Mouse (Mus musculus) hindbrain, embryonic 13.5 days (tissue): ENCODE measurements around the gene Dclk3. TPM values are rescaled to one million over a fixed set of nuclear protein-coding genes. Genes with fewer than 3 reads are reported as not detected.

ENCODE experiments used
- ATAC-seq: fragments of 200-750 bp; cut with Nextera tagmentation; 2 replicates; pipeline ENCODE4 v1.8.0; 2017; ENCODE audit warnings: moderate TSS enrichment; ENCODE audit not compliant: low FRiP score
- H3K27ac ChIP-seq: fragments of 300-500 bp; sonication (generic); 2 replicates; pipeline ENCODE4 v1.5.1; 2015; ENCODE audit warnings: inconsistent platforms, mild to moderate bottlenecking, moderate library complexity
- H3K27me3 ChIP-seq: fragments of 300-500 bp; sonication (generic); 2 replicates; pipeline ENCODE4 v1.6.1; 2015; ENCODE audit warnings: mild to moderate bottlenecking, inconsistent platforms
- H3K36me3 ChIP-seq: fragments of 300-500 bp; sonication (generic); 2 replicates; pipeline ENCODE4 v1.6.1; 2015; ENCODE audit warnings: mild to moderate bottlenecking, inconsistent platforms
- H3K4me1 ChIP-seq: fragments of 300-500 bp; sonication (generic); replicated peaks from 2 replicates; pipeline ENCODE4 v1.6.1; 2015; ENCODE audit warnings: inconsistent platforms
- H3K4me2 ChIP-seq: fragments of 300-500 bp; sonication (generic); 2 replicates; pipeline ENCODE4 v1.6.1; 2015; ENCODE audit warnings: inconsistent platforms, mild to moderate bottlenecking, moderate library complexity
- H3K4me3 ChIP-seq: fragments of 300-500 bp; sonication (generic); 2 replicates; pipeline ENCODE4 v1.5.1; 2015; ENCODE audit warnings: mild to moderate bottlenecking, inconsistent platforms
- H3K9ac ChIP-seq: fragments of 300-500 bp; sonication (generic); 2 replicates; pipeline ENCODE4 v1.6.1; 2015; ENCODE audit warnings: mild to moderate bottlenecking, inconsistent platforms
- H3K9me3 ChIP-seq: fragments of 300-500 bp; sonication (generic); 2 replicates; pipeline ENCODE4 v1.6.1; 2016; ENCODE audit warnings: inconsistent platforms
- WGBS: fragments of 180-500 bp; shearing (Covaris S2); methylation state at CpG from one replicate; pipeline ENCODE4 v1.1.7; 2015; 5-methylcytosine and 5-hydroxymethylcytosine counted together
- polyA plus RNA-seq: library from polyadenylated mRNA; unstranded; fragments of >200 nt; fragmentation: Nextera tagmentation; extraction: Ambion mirVana; gene quantifications from 2 replicates; pipeline ENCODE4 v1.2.1, GENCODE M21; 2015

Dclk3 gene
- polyA plus RNA-seq, 1 experiment from 2014 or later: 4.9 TPM

DNA sequence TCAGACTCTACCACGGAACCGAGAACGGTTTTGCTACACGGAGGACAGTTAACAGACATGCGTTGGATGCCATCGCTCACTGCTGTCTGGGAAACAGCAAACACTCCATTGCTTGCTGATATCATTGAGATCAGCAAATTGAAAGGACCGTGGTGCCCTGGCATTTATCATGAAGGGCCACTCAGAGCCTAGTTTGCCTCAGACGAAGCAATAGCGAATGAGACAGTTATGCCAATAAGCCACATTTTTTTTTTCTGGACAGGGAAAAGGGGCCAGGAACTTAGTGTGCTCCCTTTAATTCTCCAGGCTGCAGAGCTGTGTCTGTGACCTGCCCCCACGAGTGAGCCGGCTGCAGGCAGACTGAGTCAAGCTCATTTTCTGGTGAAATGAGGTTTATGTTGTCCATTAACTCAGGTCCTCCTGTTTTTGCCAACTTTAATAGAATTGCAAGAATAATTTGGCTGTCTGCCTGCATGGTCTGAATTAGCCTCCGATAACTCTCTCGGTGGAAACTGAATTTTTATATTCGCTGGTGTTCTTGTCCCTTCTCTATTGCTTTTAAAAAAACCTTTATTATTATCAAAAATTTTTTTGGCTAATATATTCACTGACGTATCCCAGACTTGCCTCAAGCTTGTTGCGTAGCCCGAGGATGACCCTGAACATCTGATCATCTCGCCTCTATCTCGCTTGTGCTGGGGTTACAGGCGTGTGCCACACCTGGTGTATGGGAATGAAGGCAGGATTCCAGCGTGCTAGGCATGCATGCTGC is 35.0 kb downstream of the Dclk3 start:
- H3K4me1 ChIP-seq: peaks cover 37% of the 10 kb centered on the region
- H3K36me3 ChIP-seq: no peaks in the 10 kb centered on the region
- 52% methylated on average over 21 of the region's 21 CpGs for WGBS
- ATAC-seq: no peak
- H3K27me3 ChIP-seq: no peaks in the 10 kb centered on the region
- no peaks in the 10 kb centered on the region for H3K9me3 ChIP-seq
- peak overlapping the region; percentile 55 for H3K27ac ChIP-seq
- no peak overlapping the region for H3K9ac ChIP-seq
- no peak overlapping the region for H3K4me2 ChIP-seq
- no peak overlapping the region for H3K4me3 ChIP-seq

DNA sequence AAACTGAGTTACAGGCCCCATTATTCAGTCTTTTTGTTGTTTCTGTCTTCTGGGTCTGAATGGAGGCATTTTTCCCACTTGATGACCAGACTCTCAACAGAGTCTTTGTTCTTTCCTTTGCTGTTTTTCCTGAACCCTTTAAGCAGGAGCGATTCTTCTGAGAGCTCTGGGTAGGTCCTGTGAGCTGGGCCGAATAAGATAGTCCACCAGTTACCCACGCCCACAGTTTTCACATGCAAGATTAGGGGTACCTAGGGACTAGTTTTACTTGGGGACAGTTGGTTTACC is 35.5 kb downstream of the Dclk3 start:
- no peak for ATAC-seq
- Histone ChIP-seq H3K4me1 (peaks cover 37% of the 10 kb centered on the region), H3K4me3 (no peak overlapping the region), H3K9ac (no peak overlapping the region), H3K4me2 (no peak overlapping the region), H3K36me3 (no peaks in the 10 kb centered on the region), H3K27me3 (no peaks in the 10 kb centered on the region), H3K27ac (peak overlapping the region; percentile 55), H3K9me3 (no peaks in the 10 kb centered on the region)
- WGBS: 28% methylated on average over 3 of the region's 3 CpGs

DNA sequence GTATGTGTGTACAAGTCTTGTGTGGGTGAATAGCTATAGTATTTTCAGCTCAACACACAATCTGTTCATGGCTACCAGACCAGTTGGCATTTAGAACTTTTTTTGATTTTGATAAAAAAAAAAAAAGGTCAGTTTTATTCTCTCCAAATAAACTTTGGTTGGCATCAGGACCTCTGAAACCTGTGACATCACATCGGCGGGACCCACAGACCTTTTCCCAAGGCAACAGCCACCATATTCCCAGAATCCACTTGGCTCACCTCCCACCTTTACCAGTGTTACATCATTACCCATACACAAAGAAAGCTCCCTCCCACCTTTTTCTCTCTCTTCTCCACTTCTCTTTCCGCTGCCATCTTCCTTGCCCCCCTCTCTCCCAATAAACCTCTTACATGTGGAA is 36.4 kb downstream of the Dclk3 start:
- H3K27ac ChIP-seq: no peak overlapping the region
- no peaks in the 10 kb centered on the region for H3K27me3 ChIP-seq
- H3K9ac ChIP-seq: no peak overlapping the region
- no peak for ATAC-seq
- H3K4me1 ChIP-seq: peaks cover 37% of the 10 kb centered on the region
- H3K4me3 ChIP-seq: no peak overlapping the region
- H3K36me3 ChIP-seq: no peaks in the 10 kb centered on the region
- no peak overlapping the region for H3K4me2 ChIP-seq
- H3K9me3 ChIP-seq: no peaks in the 10 kb centered on the region
- 93% methylated on average over 3 of the region's 3 CpGs for whole genome bisulfite sequencing

DNA sequence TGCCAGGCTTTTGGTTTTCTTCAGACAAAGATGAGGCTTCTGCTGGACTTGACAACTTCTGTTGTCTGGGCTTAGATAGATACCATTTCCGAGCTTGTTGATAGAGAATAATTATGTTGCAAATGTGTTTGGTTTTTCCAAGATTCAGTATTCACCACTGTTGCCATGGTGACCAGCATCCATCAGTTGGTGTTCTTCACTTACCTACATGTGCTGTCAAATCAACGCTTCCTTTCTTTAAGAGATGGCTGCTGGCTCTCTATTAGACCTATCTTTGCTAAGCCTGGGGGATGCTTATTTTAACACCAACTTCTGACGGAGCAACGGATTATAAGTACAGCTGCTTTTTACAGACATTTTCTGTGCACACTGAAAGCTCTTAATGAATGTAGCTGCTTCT is 37.1 kb downstream of the Dclk3 start:
- no peak overlapping the region for H3K4me3 ChIP-seq

DNA sequence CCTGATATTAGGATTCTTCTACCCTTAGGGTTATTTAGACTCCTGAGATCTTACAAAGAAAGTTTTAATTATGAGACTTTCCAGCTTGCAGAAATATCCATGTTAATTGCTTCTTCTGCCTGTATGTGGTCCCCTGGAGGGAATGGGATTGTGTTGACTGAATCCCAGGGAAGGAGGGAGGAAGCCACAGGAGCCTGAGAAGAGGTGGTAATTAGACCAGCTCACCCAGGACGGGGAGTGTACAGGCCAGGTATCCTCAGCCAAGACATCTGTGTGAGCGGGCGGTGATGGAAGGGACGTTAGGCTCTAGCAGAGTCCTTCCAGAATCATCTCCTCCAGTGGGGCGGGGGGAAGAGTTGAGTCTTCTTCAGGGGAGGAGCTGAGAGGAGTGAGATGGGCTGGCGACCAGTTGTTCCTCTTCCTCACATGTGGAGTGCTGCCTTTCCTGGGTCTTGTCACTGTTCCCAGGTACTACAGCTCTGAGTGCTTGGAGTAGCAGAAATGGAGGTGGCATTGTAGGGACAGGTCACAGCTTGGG is 37.7 kb downstream of the Dclk3 start:
- Histone ChIP-seq H3K9me3 (no peaks in the 10 kb centered on the region), H3K4me2 (no peak overlapping the region), H3K27me3 (no peaks in the 10 kb centered on the region), H3K4me3 (no peak overlapping the region), H3K9ac (no peak overlapping the region), H3K4me1 (peaks cover 37% of the 10 kb centered on the region), H3K36me3 (no peaks in the 10 kb centered on the region), H3K27ac (no peak overlapping the region)
- 91% methylated on average over 6 of the region's 6 CpGs for WGBS
- no peak for ATAC-seq

More for the DNA sequence above, 37.1 kb downstream of the Dclk3 start:
- H3K36me3 ChIP-seq: no peaks in the 10 kb centered on the region
- peaks cover 37% of the 10 kb centered on the region for H3K4me1 ChIP-seq
- no peaks in the 10 kb centered on the region for H3K27me3 ChIP-seq
- ATAC-seq: no peak
- H3K9me3 ChIP-seq: no peaks in the 10 kb centered on the region
- 59% methylated on average over 4 of the region's 4 CpGs for WGBS
- no peak overlapping the region for H3K27ac ChIP-seq
- no peak overlapping the region for H3K4me2 ChIP-seq
- H3K9ac ChIP-seq: no peak overlapping the region

DNA sequence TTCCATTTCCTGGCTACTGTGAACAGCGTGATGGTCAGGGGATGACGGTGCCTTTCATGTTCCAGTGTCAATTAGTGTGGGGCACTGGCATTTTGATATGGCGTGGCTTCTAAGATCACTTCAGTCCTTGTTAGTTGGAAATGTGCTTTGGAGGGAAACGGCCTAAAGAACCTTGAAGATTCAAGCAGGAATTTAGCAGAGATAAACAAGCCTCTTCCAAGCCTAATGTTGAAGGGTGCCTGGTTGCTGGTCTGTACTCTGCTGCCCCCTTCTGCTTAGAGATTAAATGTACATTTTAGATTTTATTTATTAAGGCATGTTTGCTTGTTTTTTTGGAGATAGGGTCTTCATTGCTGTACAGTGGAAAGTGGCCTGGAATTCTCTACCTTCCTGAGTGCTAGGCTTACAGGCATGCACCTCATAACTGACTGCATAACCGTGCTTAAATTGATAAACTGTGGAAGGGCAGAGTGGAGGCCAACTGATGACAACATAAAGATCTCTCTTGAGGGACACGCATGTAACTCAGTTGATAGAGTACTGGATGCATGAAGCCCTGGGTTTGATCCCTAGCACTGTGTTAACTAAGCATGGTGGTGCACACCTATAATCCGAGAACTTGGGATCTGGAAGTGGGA is 40.1 kb downstream of the Dclk3 start:
- 68% methylated on average over 7 of the region's 7 CpGs for WGBS

DNA sequence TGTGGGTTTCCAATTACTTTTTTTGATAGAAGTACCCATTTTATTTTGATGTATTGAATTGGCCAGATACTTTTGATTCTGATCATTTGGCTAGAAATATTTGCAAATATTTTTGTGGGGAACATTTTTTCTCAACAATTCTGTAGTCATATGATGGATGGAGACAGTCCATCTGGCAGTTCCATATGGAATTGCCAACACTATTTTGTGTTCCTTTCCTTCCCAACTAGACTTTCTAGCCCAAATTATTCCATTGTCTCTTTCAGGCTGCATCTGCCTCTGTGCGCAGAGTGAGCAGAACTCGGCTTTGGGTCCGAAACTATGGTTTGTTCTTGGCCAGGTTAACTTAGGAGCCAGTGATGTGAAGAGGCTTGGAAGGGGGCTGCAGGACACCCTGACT is 42.1 kb downstream of the Dclk3 start:
- 86% methylated on average over 3 of the region's 3 CpGs for WGBS
- Histone ChIP-seq H3K9me3 (0 out of 2 replicates have a peak, but pooled peaks cover 2% of the 10 kb centered on the region), H3K36me3 (no peaks in the 10 kb centered on the region; the same call in 1 of the 2 replicates), H3K4me2 (no peak overlapping the region), H3K27me3 (no peaks in the 10 kb centered on the region), H3K27ac (no peak overlapping the region), H3K4me1 (peaks cover 18% of the 10 kb centered on the region), H3K4me3 (no peak overlapping the region), H3K9ac (no peak overlapping the region)
- no peak for ATAC-seq

More for the DNA sequence above, 40.1 kb downstream of the Dclk3 start:
- Histone ChIP-seq H3K9me3 (no peaks in the 10 kb centered on the region), H3K36me3 (no peaks in the 10 kb centered on the region), H3K27me3 (no peaks in the 10 kb centered on the region), H3K4me1 (peaks cover 32% of the 10 kb centered on the region), H3K4me3 (no peak overlapping the region), H3K27ac (no peak overlapping the region), H3K4me2 (no peak overlapping the region), H3K9ac (no peak overlapping the region)
- peak; percentile 43 for ATAC-seq

DNA sequence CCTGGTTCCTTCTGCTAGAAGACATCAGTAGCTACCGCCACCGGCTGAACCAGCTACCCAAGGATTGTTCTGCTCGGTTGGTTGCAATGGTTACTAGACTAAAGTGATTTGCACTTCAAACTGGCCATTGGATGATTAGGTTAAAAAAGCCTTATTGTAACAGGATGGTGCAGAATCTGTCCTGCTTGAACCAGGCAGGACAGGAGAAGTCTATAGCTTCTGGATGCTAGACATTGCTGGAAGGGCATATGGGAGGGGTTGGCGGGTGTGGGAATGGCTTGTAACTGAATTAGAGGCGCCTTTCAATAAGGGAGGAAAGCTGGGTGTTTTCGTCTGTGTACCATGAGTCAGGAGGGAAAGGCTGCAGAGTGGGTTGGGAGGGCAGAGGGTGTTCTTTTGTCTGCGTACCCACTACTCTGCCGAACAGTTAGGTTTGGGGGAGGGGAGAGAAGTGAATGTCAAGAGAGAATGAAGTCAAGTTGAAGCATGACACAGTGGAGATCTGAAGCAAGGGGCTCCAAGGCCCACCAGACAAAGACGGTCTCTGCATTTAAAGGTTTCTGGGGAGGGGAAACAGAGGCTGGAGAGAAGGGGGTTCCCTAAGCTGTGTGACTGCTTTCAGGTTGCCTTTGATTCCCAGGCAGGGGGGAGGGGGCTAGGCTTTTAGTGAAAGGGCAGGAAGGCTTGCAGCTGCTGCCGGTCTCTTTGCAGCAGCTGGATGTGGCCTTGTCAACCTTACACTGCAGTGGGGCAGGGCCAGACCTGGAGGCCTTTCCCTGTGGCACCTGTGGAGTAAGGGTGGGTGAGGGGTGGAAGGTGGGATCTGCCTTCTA is 48.0 kb downstream of the Dclk3 start:
- Histone ChIP-seq H3K9ac (no peak overlapping the region), H3K27ac (no peak overlapping the region), H3K36me3 (no peaks in the 10 kb centered on the region; the same call in 1 of the 2 replicates), H3K9me3 (0 out of 2 replicates have a peak, but pooled peaks cover 2% of the 10 kb centered on the region), H3K27me3 (no peaks in the 10 kb centered on the region), H3K4me3 (no peak overlapping the region), H3K4me1 (0 out of 2 replicates have a peak, but pooled peaks cover 8% of the 10 kb centered on the region), H3K4me2 (no peak overlapping the region)
- ATAC-seq: no peak
- 32% methylated on average over 10 of the region's 10 CpGs for WGBS

DNA sequence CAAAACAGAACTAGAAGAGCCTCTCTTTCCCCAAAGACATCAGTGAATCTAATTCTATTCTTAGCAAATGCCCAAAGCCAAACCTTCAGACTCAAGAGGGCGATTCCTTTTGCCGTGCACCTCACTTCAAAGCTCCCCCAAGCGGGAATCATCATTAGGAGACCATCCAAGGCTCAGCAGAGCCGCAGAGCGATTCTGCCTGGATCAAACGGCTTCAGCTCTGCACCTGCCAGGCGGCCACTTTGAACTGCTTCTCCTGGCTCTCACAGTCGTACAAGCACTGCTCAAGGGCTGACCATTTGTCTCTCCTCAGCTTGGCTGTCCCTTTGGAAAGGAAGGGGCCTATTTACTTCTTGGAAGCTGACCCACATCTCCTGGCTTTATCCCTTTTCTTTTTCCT is 51.7 kb downstream of the Dclk3 start:
- no peaks in the 10 kb centered on the region for H3K36me3 ChIP-seq
- H3K4me1 ChIP-seq: 0 out of 2 replicates have a peak, but pooled peaks cover 8% of the 10 kb centered on the region
- no peak overlapping the region for H3K9ac ChIP-seq
- H3K4me2 ChIP-seq: no peak overlapping the region
- H3K4me3 ChIP-seq: no peak overlapping the region
- H3K9me3 ChIP-seq: no peaks in the 10 kb centered on the region
- 55% methylated on average over 8 of the region's 8 CpGs for WGBS
- H3K27me3 ChIP-seq: 0 out of 2 replicates have a peak, but pooled peaks cover 5% of the 10 kb centered on the region
- ATAC-seq: no peak
- H3K27ac ChIP-seq: no peak overlapping the region

DNA sequence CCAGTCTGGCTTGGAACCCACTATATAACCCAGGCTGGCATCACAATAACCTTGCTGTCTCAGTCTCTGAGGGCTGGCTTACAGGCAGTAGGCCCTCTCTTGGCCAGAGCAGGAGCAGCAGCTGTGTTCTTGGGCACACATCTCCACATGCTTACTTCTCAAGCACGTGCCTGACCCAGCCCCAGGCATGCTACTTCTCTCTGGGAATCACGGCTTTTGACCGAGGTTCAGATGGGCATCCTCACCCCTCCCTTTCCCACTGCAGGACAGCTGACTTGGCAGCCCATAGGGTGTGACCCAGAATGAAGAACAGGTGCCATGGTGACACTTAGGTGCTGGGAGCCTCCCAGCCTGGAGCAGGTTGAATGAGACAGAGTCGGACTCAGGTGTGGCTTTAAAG is 52.4 kb downstream of the Dclk3 start:
- ATAC-seq: no peak
- Histone ChIP-seq H3K27me3 (0 out of 2 replicates have a peak, but pooled peaks cover 5% of the 10 kb centered on the region), H3K36me3 (no peaks in the 10 kb centered on the region), H3K4me3 (no peak overlapping the region), H3K27ac (no peak overlapping the region), H3K9ac (no peak overlapping the region), H3K4me2 (no peak overlapping the region), H3K4me1 (0 out of 2 replicates have a peak, but pooled peaks cover 8% of the 10 kb centered on the region), H3K9me3 (no peaks in the 10 kb centered on the region)
- WGBS: 65% methylated on average over 4 of the region's 4 CpGs

DNA sequence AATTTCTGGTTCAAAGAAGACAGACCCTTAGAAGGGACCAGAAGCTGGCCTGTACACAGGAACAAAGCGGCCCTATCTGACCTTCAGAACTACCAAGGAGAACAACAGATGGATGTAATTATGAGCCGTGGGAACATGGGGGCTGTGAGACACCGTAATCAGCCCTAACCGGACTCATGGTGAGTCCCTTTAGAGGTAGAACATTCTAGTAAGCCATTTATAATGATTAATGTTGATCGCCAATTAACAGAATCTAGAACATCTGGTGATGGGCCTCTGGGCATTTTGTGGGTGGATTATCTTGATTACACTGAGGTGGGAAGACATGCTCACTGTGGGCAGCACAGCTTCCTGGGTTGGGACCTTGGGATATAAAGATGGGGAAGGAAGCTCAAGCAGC is 54.6 kb downstream of the Dclk3 start:
- WGBS: 72% methylated on average over 5 of the region's 5 CpGs
- Histone ChIP-seq H3K4me1 (peaks cover 4% of the 10 kb centered on the region), H3K9me3 (no peaks in the 10 kb centered on the region), H3K9ac (no peak overlapping the region), H3K4me2 (no peak overlapping the region), H3K4me3 (no peak overlapping the region), H3K36me3 (no peaks in the 10 kb centered on the region), H3K27me3 (0 out of 2 replicates have a peak, but pooled peaks cover 5% of the 10 kb centered on the region), H3K27ac (no peak overlapping the region)
- no peak for ATAC-seq

DNA sequence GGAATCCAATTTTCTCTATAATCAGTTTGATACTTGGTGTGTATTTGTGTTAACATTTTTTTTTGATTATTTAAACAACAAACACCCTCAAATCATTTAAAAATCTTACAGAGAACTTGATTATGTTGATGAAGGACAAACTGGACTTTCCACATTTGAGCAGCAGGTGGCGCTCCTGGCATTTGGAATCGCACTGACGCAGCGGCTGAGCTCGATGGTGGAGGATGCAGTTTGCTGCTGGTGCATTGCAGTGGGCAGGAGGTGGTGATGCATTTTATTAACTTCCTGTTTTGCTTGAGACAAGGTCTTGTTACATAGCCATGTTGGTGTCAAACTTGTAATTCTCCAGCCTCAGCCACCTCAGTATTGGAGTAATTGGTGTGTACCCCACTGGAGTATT is 56.7 kb downstream of the Dclk3 start:
- Histone ChIP-seq H3K4me3 (no peak overlapping the region), H3K9me3 (no peaks in the 10 kb centered on the region), H3K4me1 (peaks cover 4% of the 10 kb centered on the region), H3K27me3 (0 out of 2 replicates have a peak, but pooled peaks cover 5% of the 10 kb centered on the region), H3K36me3 (no peaks in the 10 kb centered on the region), H3K27ac (no peak overlapping the region), H3K9ac (no peak overlapping the region), H3K4me2 (no peak overlapping the region)
- under 1% methylated on average over 5 of the region's 5 CpGs for WGBS
- peak; percentile 58; the same call in 1 of the 2 replicates for ATAC-seq
